Mouse (Mus musculus): Measurements from ENCODE around the gene Arrdc3. TPM values are rescaled to one million over a fixed set of nuclear protein-coding genes. Genes with fewer than 3 reads are reported as not detected.

Arrdc3 gene
- polyA plus RNA-seq, 1 experiment: 8.1 TPM

DNA sequence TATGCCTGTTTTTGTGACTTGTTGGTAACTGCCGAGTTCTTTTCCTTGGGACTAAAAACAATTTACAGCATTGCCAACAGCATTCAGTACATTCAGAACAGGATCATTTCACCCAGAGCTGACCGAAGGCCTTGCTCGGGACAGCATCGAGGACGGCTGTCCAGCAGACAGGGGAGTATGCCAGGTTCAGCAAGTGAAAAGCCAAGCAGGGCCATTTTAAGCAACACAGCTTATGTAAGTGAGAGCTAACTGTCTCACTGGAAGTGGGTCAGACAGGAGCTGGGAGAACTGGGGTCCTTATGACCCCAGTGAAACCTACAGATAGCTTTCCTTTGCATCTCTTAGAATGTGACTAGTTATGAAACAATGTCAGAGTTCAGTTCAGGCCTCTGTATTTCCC lies 57.2 kb downstream of the Arrdc3 start:
- Histone ChIP-seq H3K27me3 (ENCODE audit: control insufficient read depth, insufficient read depth, low read length) (no peaks in the 10 kb centered on the region), H3K4me3 (ENCODE audit: low read depth, low read length) (no peak overlapping the region), H3K4me1 (ENCODE audit: control insufficient read depth, insufficient read depth, insufficient read length, low read length) (peaks cover 21% of the 10 kb centered on the region; the same call in 1 of the 2 replicates), H3K27ac (ENCODE audit: insufficient read depth, low read depth, low read length) (peak overlapping the region; percentile 84), H3K36me3 (ENCODE audit: control insufficient read depth, insufficient read depth, low read length) (no peaks in the 10 kb centered on the region)
- WGBS: 13% methylated on average over 5 of the region's 5 CpGs
- no peak for TF ChIP-seq CTCF (IDR thresholded peaks at IDR 0.05; ENCODE audit: extremely low read depth, insufficient read length, insufficient replicate concordance, low read depth, low read length)
- no peak for TF ChIP-seq POLR2A (IDR thresholded peaks at IDR 0.05; ENCODE audit: low read depth, low read length)

DNA sequence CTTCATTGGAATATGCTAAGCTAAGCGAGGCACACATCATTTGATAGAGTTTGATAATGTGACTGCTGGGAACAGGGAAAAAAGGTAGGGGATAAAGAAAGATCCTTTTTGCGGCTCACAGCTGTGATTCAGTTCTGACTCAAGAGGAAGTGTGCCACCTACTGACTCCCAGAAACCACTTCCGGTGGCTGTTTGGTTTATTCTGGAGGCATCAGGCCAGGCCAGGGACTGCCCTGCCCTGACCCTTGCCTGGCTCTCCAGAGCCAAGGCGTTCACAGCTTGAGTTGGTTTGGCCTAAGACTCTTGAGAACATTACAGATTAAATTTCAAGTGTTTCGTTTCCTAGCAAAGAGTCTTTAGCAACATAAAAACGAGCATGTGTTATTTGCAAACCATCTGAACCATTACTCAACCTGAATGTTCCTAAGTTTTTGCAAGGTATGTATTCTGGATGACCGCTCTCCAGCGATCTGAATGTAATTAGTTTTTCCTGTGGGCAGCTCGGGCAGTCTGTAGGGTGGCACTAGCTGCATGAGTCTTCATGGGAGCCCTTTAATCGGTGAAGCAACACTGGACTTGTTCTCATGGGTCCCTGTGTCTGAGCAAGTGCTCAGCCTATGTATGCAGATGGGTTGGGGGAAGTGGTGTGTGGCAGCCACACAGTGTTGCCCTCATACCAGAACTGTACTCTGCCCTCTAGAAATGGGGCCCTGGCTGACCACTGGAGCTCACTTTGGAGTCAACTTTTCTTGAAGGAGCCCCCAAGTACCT lies 57.9 kb downstream of the Arrdc3 start:
- Histone ChIP-seq H3K36me3 (ENCODE audit: control insufficient read depth, insufficient read depth, low read length) (no peaks in the 10 kb centered on the region), H3K4me1 (ENCODE audit: control insufficient read depth, insufficient read depth, insufficient read length, low read length) (peaks cover 21% of the 10 kb centered on the region; the same call in 1 of the 2 replicates), H3K4me3 (ENCODE audit: low read depth, low read length) (no peak overlapping the region), H3K27ac (ENCODE audit: insufficient read depth, low read depth, low read length) (peak overlapping the region; percentile 84), H3K27me3 (ENCODE audit: control insufficient read depth, insufficient read depth, low read length) (no peaks in the 10 kb centered on the region)
- WGBS: 50% methylated on average over 10 of the region's 10 CpGs
- TF ChIP-seq CTCF (IDR thresholded peaks at IDR 0.05; ENCODE audit: extremely low read depth, insufficient read length, insufficient replicate concordance, low read depth, low read length) (peak; percentile 26; the same call in 1 of the 2 replicates), POLR2A (IDR thresholded peaks at IDR 0.05; ENCODE audit: low read depth, low read length) (0 out of 2 replicates have a peak, but pooled peaks have one; percentile 17)

DNA sequence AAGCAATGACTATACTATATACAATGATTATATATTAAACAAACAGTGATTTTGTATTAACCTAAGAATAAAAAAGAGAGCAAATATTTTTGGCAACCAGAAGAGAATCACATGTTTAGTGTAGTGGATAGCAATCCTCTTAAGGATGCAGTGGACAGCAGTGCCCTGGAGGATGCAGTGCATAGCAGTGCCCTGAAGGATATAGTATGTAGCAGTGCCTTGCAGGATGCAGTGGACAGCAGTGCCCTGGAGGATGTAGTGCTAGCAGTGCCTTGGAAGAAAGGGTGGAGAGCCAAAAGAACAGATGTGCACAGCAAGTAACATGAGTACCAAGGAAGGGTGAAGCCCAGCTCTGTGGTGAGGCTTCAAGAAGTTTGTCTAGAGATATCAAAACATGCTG lies 61.3 kb downstream of the Arrdc3 start:
- no peak overlapping the region for H3K27ac ChIP-seq (ENCODE audit: insufficient read depth, low read depth, low read length)
- H3K36me3 ChIP-seq (ENCODE audit: control insufficient read depth, insufficient read depth, low read length): no peaks in the 10 kb centered on the region
- no peaks in the 10 kb centered on the region for H3K27me3 ChIP-seq (ENCODE audit: control insufficient read depth, insufficient read depth, low read length)
- peaks cover 17% of the 10 kb centered on the region; the same call in 1 of the 2 replicates for H3K4me1 ChIP-seq (ENCODE audit: control insufficient read depth, insufficient read depth, insufficient read length, low read length)
- no peak overlapping the region for H3K4me3 ChIP-seq (ENCODE audit: low read depth, low read length)
- TF ChIP-seq CTCF (IDR thresholded peaks at IDR 0.05; ENCODE audit: extremely low read depth, insufficient read length, insufficient replicate concordance, low read depth, low read length): no peak
- TF ChIP-seq POLR2A (IDR thresholded peaks at IDR 0.05; ENCODE audit: low read depth, low read length): no peak

Measured in small intestine, adult 2 months (tissue).